Mouse (Mus musculus) neural tube, embryonic 11.5 days (tissue): Measurements from ENCODE around the gene Metrnl. TPM values are rescaled to one million over a fixed set of nuclear protein-coding genes. Genes with fewer than 3 reads are reported as not detected.

Experiments used
- ATAC-seq: fragments of 200-750 bp; cut with Nextera tagmentation; 2 replicates; pipeline ENCODE4 v1.8.0; 2017; ENCODE audit warnings: moderate number of reproducible peaks, mild to moderate bottlenecking, moderate TSS enrichment, moderate library complexity; ENCODE audit not compliant: insufficient read depth, low FRiP score, low TSS enrichment
- DNase-seq: peaks from one replicate; pipeline ENCODE4 v3.0.0-alpha.2; 2015; ENCODE audit warnings: low spot score
- H3K27ac ChIP-seq: fragments of 300-500 bp; sonication (generic); 2 replicates; pipeline ENCODE4 v1.5.1; 2014; ENCODE audit warnings: low read depth, mild to moderate bottlenecking, low read length
- H3K27me3 ChIP-seq: fragments of 300-500 bp; sonication (generic); 2 replicates; pipeline ENCODE4 v1.6.1; 2014; ENCODE audit warnings: mild to moderate bottlenecking, low read length, mixed read lengths; ENCODE audit not compliant: control insufficient read depth, insufficient read depth
- H3K36me3 ChIP-seq: fragments of 300-500 bp; sonication (generic); 2 replicates; pipeline ENCODE4 v1.6.1; 2014; ENCODE audit warnings: mild to moderate bottlenecking, low read length, moderate library complexity, mixed read lengths; ENCODE audit not compliant: control insufficient read depth, insufficient read depth
- H3K4me1 ChIP-seq: fragments of 300-500 bp; sonication (generic); 2 replicates; pipeline ENCODE4 v1.6.1; 2014; ENCODE audit warnings: low read length, mixed read lengths; ENCODE audit not compliant: control insufficient read depth, insufficient read depth
- H3K4me2 ChIP-seq: fragments of 300-500 bp; sonication (generic); 2 replicates; pipeline ENCODE4 v1.6.1; 2014; ENCODE audit warnings: low read depth, mild to moderate bottlenecking, moderate library complexity
- H3K4me3 ChIP-seq: fragments of 300-500 bp; sonication (generic); 2 replicates; pipeline ENCODE4 v1.5.1; 2014; ENCODE audit warnings: low read depth, low read length
- H3K9ac ChIP-seq: fragments of 300-500 bp; sonication (generic); 2 replicates; pipeline ENCODE4 v1.6.1; 2014; ENCODE audit warnings: mild to moderate bottlenecking, low read length
- H3K9me3 ChIP-seq: fragments of 300-500 bp; sonication (generic); 2 replicates; pipeline ENCODE4 v1.6.1; 2016; ENCODE audit warnings: low read length; ENCODE audit not compliant: control insufficient read depth
- WGBS: fragments of 180-500 bp; shearing (Covaris S2); extraction: QIAGEN DNeasy Blood & Tissue Kit; methylation state at CpG from one replicate; pipeline ENCODE4 v1.1.7; 2014; 5-methylcytosine and 5-hydroxymethylcytosine counted together
- polyA plus RNA-seq: library from polyadenylated mRNA; unstranded; fragments of >200 nt; fragmentation: Nextera tagmentation; extraction: Ambion mirVana; gene quantifications from 2 replicates; pipeline ENCODE4 v1.2.1, GENCODE M21; 2014

The Metrnl gene
- polyA plus RNA-seq, 1 experiment from 2014 or later = 18.9 TPM

DNA sequence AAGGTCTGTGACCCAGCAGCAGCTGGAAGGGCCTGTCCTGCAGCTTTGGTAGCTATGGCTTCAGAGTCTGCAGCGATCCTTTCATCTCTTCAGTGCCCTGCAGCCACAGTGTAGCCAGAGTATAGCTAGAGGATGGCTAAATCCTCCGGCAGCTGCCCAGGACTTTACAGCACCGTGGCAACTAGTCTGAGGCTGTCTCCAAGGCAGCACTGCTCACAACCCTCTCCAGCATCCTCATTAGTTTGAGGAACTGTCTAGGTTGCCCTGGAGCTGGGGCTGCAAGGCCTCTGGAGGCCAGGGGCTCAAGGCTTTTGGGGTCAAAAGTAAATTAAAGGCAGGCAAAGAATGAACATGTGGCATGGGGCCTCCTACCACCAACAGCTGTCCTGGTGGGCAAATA is 37.3 kb downstream of the Metrnl start:
- ATAC-seq = no peak
- H3K4me2 ChIP-seq = no peak overlapping the region
- no peak overlapping the region for H3K4me3 ChIP-seq
- no peak overlapping the region for H3K27ac ChIP-seq
- no peaks in the 10 kb centered on the region for H3K36me3 ChIP-seq
- H3K27me3 ChIP-seq = no peaks in the 10 kb centered on the region
- no peaks in the 10 kb centered on the region for H3K9me3 ChIP-seq
- no peak overlapping the region for H3K9ac ChIP-seq
- WGBS = 66% methylated on average over 3 of the region's 3 CpGs
- DNase-seq = no peak
- H3K4me1 ChIP-seq = 0 out of 2 replicates have a peak, but pooled peaks cover 4% of the 10 kb centered on the region

DNA sequence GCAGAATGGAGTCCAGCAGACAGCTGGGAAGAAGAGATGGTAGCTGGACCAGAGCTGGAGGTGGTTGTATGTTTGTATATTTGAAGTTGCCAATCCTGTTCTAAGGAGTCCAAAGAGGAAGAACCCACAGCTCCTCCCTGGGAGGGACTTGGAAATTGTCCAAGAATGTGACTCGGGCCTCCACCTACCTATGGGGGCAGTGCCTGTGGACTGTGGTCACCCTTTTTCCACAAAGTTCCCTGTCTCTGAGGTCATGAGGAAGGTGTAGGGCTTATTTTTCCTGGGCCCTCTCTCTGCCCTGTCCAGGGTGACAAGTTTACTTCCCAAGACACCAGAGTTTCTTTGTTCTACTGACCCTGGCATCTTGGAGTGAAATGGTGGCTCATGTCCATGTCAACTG is 39.6 kb downstream of the Metrnl start:
- H3K4me2 ChIP-seq = no peak overlapping the region
- H3K9me3 ChIP-seq = no peaks in the 10 kb centered on the region
- no peak overlapping the region for H3K9ac ChIP-seq
- no peaks in the 10 kb centered on the region for H3K4me1 ChIP-seq
- 78% methylated on average over 1 of the region's 1 CpGs for WGBS
- H3K4me3 ChIP-seq = no peak overlapping the region
- no peaks in the 10 kb centered on the region for H3K36me3 ChIP-seq
- H3K27ac ChIP-seq = no peak overlapping the region
- no peak for ATAC-seq
- no peaks in the 10 kb centered on the region for H3K27me3 ChIP-seq
- no peak for DNase-seq

DNA sequence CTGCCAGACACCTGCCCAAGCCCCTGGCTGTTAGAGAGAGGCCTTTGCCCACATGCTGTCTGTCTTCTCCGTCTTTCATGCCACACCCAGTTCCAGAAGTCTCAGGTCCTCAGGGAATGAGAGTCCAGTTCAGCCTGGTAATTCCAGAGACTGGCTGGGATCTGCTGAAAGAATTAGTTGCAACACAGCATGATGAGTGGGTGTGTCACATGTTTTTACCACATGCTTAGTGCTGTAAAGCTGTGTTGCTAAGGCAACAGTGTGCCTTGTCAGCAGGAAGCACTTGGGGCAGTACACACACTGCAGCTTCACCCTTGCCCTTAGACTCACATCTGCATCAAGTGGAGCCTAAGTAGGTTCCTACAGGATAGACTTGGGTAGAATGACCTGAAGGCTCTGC is 40.1 kb downstream of the Metrnl start:
- no peak for ATAC-seq
- no peak overlapping the region for H3K4me2 ChIP-seq

DNA sequence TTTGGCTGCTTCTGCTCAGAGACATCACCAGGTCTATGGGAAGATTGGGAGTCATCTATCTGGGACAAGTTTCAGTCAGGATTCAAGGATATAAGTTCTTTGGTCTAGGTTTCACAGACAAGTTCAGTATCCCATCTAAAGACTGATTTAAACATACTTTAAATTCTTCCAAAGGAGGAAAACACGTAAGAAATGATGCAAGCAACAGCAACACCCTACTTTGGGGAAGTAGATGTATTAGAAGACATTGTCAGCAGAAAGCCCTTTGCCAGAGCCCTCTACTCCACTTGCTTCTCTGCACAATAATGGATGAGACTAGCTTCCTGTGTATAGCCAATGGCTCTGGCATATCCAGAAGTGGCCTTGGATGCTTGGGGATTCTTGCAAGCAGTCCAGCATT is 41.8 kb downstream of the Metrnl start:
- H3K4me3 ChIP-seq = no peak overlapping the region
- no peaks in the 10 kb centered on the region for H3K27me3 ChIP-seq
- DNase-seq = no peak
- H3K36me3 ChIP-seq = no peaks in the 10 kb centered on the region
- no peak overlapping the region for H3K4me2 ChIP-seq
- 70% methylated on average over 1 of the region's 1 CpGs for WGBS
- no peak overlapping the region for H3K9ac ChIP-seq
- H3K4me1 ChIP-seq = no peaks in the 10 kb centered on the region
- no peak for ATAC-seq
- no peaks in the 10 kb centered on the region for H3K9me3 ChIP-seq
- H3K27ac ChIP-seq = no peak overlapping the region

More for the DNA sequence above, 40.1 kb downstream of the Metrnl start:
- Histone ChIP-seq H3K27me3 (no peaks in the 10 kb centered on the region), H3K4me3 (no peak overlapping the region), H3K9me3 (no peaks in the 10 kb centered on the region), H3K4me1 (no peaks in the 10 kb centered on the region), H3K36me3 (no peaks in the 10 kb centered on the region), H3K9ac (no peak overlapping the region), H3K27ac (no peak overlapping the region)
- WGBS = 54% methylated on average over 1 of the region's 1 CpGs
- DNase-seq = no peak

DNA sequence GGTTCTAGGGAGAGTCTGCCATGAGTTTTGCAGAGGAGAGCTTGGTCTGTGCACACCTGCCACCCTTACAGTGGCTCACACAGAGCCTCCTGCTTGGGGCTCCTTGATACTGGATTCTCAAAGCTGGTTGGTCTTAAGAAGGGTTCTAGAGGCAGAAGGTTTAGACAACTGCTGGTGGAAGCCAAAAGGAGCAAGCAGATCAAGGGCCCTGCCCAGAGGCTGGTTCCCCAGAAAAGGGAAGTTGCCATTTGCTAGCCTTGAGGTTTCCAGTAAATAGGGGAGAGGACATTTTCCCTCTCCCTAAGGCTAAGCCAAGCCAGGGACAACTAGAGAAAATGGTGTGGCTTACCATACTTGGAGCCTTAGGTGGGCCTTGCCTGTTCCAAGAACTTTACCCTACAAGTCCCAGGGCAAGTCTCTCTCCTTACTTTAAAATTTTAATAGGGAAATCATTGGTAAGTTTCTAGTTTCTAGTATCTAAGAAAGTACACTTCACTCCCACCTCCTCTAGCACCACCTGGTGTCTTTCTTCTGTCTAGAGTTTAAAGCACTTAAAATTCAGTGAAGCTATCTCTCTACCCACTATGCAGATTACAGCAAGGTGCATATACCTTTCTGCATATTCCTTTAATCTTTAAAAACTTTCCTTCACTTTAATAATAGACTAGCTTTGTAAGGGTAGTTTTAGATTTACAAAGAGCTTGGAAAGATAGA is 42.7 kb downstream of the Metrnl start:
- H3K36me3 ChIP-seq = no peaks in the 10 kb centered on the region
- no peaks in the 10 kb centered on the region for H3K27me3 ChIP-seq
- H3K4me1 ChIP-seq = no peaks in the 10 kb centered on the region
- DNase-seq (no peak), ATAC-seq (no peak)
- no peak overlapping the region for H3K4me2 ChIP-seq
- no peak overlapping the region for H3K9ac ChIP-seq
- H3K9me3 ChIP-seq = no peaks in the 10 kb centered on the region
- no peak overlapping the region for H3K27ac ChIP-seq
- no peak overlapping the region for H3K4me3 ChIP-seq

DNA sequence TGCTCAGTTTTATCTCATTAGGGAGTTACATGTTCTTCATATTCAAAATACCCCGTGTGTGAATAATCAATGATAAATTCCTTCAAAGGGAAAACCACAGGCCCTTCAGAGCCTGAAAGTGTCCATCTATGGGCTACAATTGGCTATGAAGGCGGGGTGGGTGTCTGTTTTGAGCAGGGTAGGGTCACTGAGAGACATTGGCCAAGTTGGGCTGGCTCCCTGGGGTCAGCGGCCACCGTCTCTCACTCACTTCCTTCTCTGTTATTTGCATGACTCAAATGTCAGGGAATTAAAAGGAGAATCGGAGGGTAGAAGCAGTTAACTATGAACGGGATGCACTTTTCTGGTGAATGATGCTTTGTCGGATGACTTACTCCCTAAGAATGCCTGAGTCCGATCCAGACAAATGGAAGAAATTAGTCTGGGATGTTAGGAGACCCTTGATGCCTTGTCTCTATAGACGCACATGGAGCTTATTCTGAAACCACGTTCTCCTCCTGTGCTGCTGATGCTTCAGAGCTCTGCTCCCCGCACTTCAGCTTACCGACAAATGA is 45.7 kb downstream of the Metrnl start:
- WGBS = 79% methylated on average over 12 of the region's 12 CpGs
- ATAC-seq (no peak), DNase-seq (no peak)
- H3K4me1 ChIP-seq = no peaks in the 10 kb centered on the region
- no peaks in the 10 kb centered on the region for H3K27me3 ChIP-seq
- H3K36me3 ChIP-seq = no peaks in the 10 kb centered on the region
- H3K9me3 ChIP-seq = no peaks in the 10 kb centered on the region
- H3K4me3 ChIP-seq = no peak overlapping the region
- no peak overlapping the region for H3K27ac ChIP-seq
- no peak overlapping the region for H3K4me2 ChIP-seq
- H3K9ac ChIP-seq = no peak overlapping the region

DNA sequence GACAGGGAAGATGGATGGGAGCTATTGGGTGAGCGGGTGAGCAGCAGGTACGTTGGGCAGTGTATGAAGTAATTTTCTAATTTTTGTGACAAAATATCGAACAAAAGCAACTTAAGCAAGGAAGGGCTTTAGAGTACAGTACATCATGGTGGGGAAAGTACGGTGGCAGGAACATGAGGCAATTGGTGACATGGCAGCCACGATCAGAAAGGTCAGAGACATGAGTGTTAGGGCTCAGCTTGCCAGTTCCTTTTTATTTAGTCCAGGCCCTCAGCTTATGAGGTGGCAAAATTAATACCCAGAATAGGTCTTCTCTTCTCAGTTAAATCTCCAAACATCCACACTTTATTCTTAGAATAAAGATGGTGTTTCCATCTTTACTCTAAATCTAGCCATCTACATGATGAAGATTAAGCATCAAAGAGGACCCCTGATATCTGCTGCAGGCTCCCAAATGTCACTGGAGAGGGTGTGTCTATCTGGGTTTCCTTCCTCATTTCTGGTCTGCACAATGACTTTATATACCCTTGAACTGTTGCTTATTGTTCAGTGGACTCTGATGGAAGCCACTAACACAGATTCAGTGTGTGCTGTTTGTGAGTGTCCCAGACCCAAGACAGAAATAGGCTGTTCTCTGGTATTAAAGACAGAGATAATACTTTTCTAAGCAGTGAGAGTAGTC is 46.8 kb downstream of the Metrnl start:
- Histone ChIP-seq H3K27me3 (no peaks in the 10 kb centered on the region), H3K36me3 (no peaks in the 10 kb centered on the region), H3K27ac (no peak overlapping the region), H3K9ac (no peak overlapping the region), H3K9me3 (no peaks in the 10 kb centered on the region), H3K4me1 (no peaks in the 10 kb centered on the region), H3K4me2 (no peak overlapping the region), H3K4me3 (no peak overlapping the region)
- ATAC-seq = no peak
- DNase-seq = no peak
- 85% methylated on average over 5 of the region's 5 CpGs for WGBS
